Mouse (Mus musculus): ENCODE data around the gene Gm1043. TPM values are rescaled to one million over a fixed set of nuclear protein-coding genes. Genes with fewer than 3 reads are reported as not detected.

Gm1043 gene
- total RNA-seq, 2 experiments from 2014 or later: not detected

DNA sequence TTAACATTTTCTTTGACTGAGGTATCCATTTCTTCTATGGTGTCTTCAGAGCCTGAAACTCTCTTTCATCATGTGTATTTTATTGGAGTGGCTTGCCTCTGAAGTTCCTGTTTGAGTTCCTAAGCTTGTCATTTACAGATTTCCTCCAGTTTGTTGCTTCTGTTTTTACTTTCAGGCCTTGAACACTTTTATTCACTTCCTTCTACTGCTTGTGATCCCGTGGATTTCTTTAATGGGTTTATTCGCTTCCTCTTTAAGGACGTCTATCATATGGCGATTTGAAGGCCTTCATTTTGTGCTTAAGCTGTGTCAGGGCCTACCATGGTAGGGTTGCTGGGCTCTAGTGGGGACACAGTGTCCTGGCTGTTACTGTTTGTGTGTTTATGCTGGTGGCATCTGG, 11.5 kb upstream of the Gm1043 start:
- DNase-seq: no peak

DNA sequence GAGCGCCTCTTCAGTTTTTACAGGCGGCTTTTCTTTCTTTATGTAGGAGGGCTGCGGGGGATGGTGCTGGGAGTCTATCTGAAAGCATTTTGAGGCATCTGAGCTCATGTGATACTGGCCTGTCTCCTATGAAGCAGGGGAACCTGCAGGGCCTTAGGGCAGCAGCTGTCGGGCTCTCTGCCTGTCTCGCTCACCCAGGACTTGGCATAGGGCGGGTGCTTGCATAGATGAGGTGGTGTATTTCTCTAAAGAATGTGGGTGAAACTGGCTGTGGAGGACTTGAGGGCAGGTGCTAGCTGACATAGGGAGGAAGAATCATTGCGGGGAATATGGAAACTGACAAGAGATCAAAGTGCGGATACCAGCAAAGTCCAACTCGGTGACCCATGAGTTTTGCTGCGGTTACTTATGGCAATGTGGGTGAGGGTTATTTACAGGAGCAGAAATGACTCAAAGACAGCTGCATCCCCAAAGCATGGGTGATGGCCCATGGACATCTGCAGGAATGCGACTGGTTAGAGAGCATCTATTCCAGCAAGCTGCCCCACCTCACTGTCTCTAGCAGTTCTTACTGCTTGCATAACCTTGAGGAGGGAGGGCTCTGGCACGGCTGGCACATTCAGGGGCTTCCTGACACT, 8.4 kb upstream of the Gm1043 start:
- no peak for DNase-seq

DNA sequence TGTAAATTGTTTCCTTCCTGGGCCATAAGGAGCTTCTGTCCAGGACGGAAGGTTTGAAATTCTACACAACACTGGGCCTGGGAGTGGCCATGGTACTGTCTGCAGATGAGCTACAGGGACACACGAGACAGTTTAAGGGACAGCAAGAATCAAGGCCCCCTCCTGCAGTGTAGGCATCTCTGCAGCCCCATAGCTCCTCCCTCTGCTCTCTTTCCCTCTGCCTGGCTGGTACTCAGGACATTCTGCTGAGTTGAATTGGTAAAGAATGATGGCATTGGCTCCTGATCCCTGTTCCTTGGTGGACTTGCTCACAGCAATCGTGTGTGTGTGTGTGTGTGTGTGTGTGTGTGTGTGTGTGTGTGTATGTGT, 7.9 kb upstream of the Gm1043 start:
- no peak for DNase-seq

DNA sequence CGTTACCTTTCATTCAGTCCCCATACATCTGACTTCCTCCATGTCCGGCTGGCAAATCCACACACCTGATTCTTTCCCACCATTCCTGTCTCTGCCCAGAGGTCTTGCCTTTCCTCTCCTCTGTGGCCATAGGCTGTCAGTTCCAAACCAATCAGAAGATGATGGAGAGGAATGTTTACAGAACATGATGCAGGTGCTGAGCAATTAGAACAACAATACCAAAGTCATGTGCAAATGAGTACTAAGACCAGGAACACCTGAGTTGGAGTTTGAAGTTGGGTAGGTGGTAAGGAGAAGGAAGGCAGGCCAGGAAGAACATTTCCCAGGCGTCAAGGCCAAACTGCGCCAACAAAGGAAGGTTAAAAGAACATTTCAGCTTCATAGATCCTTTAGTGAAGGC, 5.7 kb upstream of the Gm1043 start:
- DNase-seq: no peak

DNA sequence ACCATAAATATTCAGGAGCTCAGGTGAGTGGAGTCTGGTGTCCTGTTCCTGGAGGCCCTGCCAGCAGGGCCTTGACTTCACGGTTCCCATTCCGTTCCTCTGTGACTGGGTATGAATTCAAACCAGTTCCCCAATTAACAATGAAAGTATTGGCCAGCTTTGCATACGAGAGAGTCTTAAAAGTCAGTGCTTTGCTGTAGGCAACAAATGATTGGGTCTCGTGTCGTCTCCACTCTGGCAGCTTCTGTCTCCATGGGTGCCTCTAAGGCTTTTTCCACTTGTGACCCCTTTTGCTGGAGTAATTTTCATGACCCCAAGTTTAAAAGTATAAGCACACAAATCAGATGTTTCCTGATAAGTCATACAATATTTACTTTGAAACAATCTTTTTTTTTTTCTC, 4.6 kb upstream of the Gm1043 start:
- no peak for DNase-seq

DNA sequence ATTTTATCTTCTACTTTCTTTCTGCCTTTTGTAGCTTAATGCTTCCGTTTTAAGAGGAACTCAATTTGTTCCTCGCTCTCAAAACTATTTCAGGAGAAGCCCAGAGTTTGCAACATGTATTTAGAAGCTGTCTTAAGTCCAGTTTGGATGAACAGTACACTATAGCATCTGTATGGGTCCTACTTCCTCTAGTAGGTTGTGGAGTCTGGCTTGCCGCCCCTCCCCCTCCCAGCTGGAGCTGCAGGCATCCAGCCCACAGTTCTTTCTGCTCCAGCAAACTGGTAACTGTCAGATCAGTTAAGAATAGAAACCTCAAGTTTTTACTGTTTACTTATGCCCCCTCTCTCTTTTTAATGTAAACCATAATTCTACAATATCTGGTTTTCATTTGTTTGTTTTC, 2.8 kb upstream of the Gm1043 start:
- peak; percentile 26 for DNase-seq

DNA sequence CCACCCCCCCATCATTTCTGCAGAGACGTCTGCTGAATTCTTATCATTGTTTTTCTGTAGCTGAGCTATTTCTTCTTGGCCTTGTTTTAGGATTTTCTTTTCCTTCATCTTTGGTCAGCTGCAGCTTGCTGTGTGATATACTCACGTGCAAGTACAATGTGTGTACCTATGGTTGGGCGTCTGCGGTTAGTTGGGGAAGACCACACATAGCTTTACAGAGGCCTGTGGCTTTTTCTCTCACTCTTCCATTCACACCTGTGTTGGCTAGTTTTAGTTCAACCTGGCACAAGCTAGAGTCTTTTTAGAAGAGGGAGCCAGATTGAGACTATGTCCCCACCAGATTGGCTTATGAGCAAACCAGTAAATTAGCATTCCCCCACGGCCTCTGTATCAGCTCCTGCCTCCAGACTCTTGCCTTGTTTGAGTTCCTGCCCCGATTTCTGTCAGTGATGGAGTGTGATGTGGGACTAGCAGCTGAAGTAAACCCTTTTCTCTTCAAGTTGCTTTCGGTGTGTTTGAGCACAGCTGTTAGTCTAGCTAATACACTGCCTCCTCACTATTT, 1.9 kb upstream of the Gm1043 start:
- no peak for DNase-seq

DNA sequence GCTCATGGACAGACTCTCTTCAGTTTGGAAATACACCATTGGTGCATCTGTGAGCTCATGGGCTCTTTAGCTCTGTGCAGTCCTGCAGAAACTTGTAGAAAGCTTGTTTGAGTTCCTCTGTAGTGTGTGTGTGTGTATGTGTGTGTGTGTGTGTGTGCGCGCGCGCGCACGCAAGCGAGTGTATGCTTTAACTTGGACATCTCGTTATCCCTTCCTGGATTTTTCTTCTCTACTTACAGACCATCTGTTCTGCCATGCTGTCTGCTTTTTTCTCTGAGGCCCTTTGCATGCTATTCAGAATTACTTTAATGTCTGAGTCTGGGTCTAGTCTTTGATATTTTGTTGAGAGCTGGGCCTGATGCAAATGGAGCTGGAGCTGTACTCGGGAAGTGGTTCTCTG, 1.3 kb upstream of the Gm1043 start:
- no peak for DNase-seq

DNA sequence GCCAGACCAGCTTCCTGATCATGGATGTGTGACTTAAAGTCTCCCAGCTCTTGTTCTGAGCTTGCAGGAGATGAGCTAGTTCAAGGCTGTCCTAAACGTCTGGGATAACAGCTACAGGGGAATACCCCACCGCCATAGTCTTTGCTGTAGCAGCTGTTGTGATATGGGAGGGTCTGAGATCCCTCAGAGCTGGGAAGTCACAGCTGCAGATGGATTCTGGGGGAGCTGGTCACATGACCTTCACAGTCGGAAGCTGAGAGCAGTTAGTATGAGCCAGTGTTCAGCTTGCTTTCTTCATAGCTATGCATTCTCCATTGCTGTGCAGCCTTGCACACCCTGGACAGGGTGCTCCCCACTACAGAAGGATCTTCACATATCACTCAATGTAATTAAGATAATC, 748 bp downstream of the Gm1043 start:
- DNase-seq: no peak

DNA sequence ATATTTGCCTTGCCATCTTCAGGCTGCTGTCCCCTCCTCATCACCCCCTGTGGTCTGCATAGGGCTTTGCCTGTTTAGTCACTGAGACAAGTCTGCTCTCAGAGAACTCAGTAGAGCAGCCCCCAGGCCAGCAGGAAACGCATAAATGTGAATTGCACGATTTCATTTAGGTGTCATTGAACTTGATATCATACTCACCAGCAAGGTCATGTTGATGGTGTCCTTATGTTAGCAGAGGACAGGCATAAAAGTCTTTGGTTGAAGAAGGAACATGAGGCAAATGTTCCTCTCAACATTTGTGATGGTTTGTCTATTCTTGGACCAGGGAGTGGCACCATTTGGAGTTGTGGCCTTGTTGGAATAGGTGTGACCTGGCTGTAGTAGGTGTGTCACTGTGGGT, 2.6 kb downstream of the Gm1043 start:
- no peak for DNase-seq

DNA sequence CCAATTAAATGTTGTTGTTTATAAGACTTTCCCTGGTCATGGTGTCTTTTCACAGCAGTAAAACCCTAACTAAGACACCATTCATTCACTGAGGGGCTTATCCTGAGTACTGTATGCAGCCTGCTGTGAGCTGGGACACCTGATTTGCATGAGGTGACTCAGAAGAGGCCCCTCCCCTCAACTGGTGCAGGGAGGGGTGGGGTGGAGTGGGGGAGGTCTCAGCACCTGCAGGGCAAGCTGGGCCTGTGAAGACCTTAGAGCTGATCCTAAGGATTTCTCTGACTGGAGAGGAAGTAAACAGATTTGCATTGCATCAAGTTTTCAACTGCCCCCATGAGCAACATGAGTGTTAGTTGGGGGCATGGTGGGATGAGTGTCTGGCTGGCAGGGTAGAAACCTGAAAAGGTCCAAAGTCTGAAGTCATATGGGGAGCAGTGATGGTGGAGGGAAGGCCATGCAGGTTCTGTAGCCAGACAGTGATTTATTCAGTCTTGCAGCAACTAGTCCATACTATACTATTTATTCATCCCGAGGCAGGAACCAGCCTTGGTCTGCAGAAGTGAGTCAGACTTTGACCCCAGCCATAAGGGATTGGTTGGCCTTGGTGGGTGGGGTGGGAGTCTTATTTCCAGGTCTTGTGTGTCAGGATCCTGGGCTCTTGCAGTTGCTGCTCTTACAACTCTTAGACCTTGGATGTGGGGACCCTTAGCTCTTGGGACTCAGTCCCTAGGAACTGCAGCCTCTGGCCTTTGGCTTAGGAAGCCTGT, 3.4 kb downstream of the Gm1043 start:
- DNase-seq: no peak

DNA sequence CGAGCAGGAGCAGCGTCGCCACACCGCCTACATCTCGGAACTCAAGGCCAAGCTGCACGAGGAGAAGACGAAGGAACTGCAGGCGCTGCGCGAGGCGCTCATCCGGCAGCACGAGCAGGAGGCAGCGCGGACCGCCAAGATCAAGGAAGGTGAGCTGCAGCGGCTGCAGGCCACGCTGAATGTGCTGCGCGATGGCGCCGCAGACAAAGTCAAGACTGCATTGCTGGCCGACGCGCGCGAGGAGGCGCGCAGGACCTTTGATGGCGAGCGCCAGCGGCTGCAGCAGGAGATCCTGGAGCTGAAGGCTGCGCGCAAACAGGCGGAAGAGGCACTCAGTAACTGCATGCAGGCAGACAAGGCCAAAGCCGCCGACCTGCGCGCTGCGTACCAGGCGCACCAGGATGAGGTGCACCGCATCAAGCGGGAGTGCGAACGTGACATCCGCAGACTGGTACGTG, 6.0 kb downstream of the Gm1043 start:
- DNase-seq: no peak

DNA sequence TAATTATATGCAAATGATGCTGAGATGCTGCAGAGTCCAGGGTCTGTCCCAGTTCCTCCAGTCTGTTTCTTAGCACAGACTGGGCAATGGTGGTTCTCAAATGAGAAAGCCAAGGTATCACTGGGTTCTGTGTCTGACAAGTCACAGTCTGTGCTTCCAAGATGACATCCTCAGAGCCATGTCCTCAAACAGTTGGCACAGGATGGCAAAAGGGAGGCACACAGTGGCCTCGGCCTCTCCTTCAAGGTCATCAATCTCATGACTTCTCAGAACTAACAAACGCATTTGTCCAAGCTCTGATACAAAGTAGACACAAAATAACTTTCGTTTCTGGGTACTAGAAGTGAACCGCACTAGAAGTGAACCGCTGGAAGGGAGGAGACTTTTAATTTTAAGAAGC, 9.8 kb downstream of the Gm1043 start:
- no peak for DNase-seq

DNA sequence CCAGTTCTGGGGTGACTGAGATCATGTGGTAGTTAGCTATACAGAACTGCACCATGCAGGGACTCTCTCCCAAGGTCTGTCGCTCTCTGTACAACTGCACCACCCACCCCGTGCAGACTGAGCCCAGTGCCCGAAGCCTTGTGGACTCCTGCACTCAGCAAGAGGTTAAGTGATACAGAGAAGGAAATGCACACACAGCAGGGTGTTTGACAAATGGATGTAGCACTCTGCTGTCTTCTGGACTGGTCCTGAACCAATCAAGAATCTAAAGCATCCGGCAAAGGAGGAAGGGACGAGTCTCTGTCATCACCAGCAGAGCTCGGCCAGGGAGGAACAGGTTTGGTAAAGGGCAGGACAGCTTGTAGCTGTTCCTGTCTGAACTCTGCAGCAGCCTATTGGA, 12.4 kb downstream of the Gm1043 start:
- DNase-seq: no peak

DNA sequence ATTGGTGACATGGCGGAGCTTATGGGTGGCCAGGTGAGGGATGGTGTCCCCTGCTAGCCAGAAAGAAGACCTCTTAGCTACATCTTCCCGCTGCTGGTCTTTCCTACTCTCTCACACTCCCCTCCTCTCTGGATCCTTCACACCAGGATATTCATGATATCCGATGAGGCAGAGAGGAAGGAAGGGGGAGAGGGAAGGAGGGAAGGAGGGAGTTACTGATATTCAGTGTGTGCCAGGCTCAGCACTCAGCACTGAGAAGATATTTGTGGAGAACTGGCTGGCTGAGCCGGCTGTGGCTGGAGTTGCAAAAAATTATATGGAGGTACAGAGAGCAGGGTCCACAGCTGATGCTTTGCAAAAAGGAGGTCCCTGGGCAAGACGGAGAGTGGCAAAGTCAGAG, 15.6 kb downstream of the Gm1043 start:
- no peak for DNase-seq

DNA sequence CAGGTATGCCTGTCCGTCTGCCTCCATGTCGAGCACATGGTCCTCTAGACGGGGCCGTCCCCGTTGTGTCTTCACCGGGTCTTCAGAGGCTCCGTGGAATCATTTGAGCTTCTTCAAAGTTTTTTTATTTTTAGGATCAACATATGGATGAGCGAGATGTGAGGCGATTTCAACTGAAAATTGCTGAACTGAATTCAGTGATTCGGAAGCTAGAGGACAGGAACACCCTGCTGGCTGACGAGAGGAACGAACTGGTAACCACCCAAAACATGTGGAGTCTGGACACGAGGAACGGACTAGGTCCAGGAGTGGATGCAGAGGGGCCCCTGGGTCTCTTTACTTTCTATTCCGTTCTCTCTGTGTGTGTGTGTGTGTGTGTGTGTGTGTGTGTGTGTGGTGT, 16.5 kb downstream of the Gm1043 start:
- no peak for DNase-seq

DNA sequence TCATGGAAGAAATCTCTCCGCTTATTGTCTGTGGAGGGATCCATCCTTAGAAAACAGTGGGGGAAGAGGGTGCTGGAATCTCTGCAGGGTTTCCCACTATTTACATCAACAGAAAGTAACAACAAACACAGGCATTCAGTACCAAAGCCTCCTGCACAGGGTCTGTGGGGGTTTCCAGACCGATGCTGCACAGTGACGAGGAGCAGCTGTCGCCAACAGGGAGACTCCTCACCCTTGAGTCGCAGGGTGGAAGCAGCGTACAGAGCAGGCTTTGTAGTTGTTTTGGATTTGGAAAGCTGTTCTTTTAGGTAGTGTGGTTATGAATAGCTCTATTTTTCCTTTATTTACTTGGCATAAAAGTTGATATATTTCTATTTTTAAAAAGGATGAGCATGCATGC, 16.9 kb downstream of the Gm1043 start:
- DNase-seq: no peak

DNA sequence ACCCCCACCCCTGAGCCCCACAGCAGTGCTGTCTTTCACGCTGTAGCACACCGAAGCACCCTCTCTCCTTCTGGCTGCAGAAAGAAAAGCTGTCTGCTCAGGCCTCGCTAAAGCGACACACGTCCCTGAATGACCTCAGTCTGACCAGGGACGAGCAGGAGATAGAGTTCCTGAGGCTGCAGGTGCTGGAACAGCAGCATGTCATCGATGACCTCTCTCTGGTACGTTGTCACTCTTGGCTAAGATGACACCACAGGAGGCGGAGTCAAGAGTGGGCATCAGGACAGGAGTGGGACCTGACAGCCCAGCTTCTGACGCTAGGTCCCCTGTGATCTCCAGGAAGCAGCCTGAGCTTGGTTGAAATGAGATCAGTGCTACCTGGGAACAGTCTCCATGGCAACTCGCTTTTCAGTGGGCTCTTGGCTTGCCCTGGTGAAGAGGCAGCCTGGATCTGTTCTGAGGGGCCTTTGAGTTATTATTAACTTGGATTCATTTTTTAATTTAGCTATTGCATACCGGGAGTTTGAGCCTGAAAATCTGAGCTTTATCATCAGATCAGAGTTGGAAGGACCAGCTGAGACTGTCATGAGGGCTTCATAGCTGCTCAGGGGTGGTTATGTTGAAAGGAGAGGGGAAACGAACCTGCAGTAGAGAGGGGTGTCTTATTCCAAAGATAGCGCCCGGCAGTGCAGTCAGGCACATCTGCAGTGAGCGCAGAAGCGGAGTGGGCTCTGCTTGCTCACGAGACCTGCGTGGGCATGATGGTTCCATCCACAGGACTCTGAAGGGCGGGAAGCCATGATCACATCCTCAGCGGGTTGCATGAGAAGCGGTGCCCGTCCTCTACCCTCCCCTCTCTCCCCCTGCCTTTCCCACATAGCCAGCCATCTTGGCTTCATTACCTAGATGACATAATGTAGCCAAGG, 20.6 kb downstream of the Gm1043 start:
- DNase-seq: no peak

DNA sequence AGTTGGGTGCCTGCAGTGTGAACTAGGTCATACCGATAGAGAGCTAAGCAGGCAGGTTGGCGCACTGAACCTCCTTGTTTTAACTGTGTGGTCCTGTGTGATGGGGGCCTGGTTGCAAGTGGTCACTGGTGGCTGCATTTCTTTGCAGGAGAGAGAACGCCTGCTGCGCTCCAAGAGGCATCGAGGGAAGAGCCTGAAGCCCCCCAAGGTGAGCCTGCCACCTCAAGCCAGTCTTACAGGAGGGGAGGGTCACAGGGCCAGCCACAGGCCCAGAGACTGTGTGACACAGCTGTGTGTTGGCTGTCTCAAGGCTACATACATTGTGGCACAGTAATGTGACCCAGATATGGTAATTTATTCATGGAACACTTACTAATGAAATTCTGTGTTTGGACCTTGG, 21.9 kb downstream of the Gm1043 start:
- no peak for DNase-seq

DNA sequence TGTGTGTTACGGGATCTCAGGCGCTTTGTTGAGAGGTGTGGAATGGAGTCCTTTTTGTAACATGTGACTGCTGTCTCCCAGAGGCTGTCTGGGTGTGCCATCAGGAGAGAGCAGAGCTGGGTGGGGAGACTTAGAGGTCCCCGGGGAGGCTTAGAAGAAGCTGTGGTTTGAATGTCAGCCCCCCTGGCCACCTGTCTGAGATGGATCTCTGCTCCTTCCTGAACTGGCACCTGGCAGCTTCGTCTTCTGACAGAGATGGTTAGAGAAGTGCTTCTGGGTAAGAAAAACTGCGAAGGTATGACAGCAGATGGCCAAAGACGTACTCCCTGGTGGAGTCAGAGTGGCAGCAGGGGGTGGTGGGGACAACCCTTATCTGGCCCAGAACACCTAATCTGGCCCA, 22.4 kb downstream of the Gm1043 start:
- DNase-seq: no peak

DNA sequence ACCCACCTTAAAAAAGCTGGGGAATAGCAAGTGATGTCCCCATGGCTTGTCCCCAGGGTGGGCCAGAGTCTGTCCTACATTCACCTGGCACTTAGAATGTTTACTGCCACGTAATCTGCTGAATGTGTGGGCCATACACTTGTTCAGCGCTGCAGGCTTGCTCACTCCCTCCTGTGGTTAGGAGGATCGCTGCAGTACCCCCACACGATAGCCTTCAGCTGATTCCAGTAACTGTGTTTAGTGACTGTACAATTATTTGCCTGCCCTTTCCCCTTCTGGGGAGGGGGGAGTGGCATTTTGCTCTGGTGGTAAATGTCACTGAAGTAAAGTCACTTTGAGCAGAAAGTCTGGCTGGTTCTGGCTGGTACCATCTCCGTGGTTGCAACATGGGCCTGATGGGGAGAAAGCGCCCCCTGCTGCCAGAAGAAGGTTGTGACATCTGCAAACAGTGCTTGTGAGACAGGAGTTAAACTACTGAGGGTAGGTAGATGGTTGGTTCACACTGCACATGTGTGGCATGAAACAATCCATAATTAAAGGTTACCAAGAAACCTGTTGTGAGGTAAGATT, 24.2 kb downstream of the Gm1043 start:
- peak; percentile 46 for DNase-seq

DNA sequence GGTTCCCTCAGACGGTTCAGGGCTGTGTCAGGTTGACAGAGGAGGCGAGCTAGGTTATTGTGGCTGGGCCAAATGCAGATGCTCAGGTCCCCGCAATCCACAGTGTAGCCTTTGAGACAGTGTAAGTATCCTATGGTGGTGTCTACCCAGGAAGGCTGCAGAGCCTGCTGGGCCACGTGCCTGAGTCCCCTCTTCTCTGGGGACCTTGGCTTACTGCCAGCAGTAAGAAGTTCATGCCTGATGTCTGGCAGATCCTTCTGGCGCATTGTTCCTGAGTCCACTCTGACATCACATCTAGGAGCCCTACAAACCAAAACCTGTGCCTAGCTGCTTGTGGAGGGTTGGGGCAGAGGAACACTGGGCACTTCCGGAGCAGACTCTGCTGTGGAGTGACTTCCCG, 27.2 kb downstream of the Gm1043 start:
- DNase-seq: no peak

DNA sequence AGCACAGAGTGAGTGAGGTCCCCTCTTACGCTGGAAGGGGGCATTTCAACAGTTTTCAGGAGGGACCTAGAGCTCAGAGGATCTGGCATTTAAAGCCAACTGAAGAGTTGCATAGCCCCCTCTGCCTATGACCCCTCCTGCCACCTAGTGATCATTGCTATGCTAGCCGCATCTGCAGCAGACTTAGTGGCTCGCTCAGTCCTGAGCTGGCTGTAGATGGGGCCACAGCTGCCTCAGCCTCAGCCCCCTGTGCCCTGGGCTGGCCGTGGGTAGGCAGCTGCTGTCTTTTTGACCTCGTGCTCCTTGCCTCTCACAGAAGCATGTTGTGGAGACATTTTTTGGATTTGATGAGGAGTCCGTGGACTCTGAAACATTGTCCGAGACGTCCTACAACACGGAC, 32.0 kb downstream of the Gm1043 start:
- no peak for DNase-seq

All from gastrocnemius, postnatal 10 days (tissue).